Mouse (Mus musculus) monocyte, adult 5-6 weeks (primary cell): ENCODE data around the gene Nptx1. TPM values are rescaled to one million over a fixed set of nuclear protein-coding genes. Genes with fewer than 3 reads are reported as not detected.

ENCODE experiments used
- ATAC-seq: fragments of 153-309, 156-312 bp; replicated peaks from 2 replicates; pipeline ENCODE4 v1.8.0; 2017; ENCODE audit warnings: mild to moderate bottlenecking; ENCODE audit not compliant: low TSS enrichment, insufficient number of reproducible peaks, severe bottlenecking, poor library complexity, low FRiP score
- total RNA-seq: library from RNA; stranded (forward); fragments of 200-1000, 200-491, 200-594 nt; gene quantifications from 3 replicates; pipeline ENCODE4 v1.2.3, GENCODE M21; 2017

Nptx1 gene
- total RNA-seq, 1 experiment from 2014 or later, result 0.29 TPM

- no peak for ATAC-seq
These were observed 13.8 kb downstream of the Nptx1 start for GRCm38 (mm10) chr11:119533745-119534144.

GRCm38 (mm10) chr11:119532460-119532859 lies 15.1 kb downstream of the Nptx1 start:
- ATAC-seq, result no peak

DNA sequence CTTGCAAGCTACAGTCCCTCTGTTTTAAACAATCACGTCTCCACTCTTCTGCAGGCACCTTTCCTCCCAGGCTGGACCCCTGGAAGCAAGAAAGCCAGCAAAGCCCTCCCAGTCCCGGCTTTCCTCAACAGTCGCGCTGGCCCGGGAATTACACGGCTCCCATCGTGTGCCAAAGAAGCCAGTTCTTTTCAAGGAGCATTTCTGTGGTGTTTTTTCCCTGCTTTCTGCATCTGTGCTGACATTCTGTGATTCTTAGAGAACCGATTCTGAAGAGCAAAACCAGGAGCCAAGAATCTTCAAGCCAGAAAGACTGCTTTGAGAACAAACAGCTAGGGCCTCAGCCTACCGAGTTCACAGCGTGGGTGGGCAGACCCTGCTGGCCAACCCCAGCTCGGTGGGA lies 18.6 kb downstream of the Nptx1 start:
- no peak for ATAC-seq

- ATAC-seq, result no peak
These were observed 21.2 kb downstream of the Nptx1 start for GRCm38 (mm10) chr11:119526068-119526966.

- ATAC-seq, result peak; percentile 85
These were observed 23.0 kb downstream of the Nptx1 start for GRCm38 (mm10) chr11:119524545-119524949.

- no peak for ATAC-seq
These were observed 24.2 kb downstream of the Nptx1 start for GRCm38 (mm10) chr11:119523392-119523791.

GRCm38 (mm10) chr11:119522779-119523178 lies 24.8 kb downstream of the Nptx1 start:
- no peak for ATAC-seq

DNA sequence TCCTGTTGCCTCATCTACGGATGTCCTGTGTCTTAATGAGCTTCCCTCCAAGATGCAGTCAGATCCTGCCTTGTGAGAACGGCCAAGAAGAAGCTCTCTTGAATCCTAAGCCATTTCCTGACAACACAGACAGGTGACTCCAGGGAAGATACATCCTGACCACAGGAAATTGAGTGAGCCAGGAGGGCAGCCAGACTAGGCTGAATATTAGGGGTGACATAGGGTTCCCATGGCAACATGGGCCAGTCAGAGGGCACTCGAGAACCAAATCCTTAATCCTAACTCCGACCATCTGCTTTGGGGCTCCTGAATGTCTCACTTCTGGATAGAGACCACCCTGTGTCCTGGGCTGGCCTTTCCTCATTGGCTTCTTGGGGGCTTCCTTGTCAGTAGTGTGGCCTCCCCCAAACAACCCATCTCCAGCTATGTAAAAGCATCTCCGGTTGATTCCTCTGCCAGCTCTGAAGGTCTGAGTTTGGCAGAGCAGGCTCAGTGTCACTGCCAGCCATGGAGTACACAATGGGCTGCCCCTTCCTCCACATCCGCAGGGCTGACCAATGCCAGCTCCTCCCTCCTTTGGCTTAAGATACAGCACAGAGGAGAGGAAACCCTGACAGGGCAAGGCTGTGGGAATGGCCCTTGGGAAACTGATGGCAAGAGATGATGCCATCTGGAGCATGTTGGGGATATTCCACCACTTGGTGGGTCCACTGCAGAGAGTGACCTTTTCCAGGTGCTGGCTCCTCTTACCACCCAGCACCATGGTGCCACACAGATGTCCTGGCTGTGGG lies 25.4 kb downstream of the Nptx1 start:
- ATAC-seq, result no peak

GRCm38 (mm10) chr11:119520713-119521063 lies 26.9 kb downstream of the Nptx1 start:
- no peak for ATAC-seq

DNA sequence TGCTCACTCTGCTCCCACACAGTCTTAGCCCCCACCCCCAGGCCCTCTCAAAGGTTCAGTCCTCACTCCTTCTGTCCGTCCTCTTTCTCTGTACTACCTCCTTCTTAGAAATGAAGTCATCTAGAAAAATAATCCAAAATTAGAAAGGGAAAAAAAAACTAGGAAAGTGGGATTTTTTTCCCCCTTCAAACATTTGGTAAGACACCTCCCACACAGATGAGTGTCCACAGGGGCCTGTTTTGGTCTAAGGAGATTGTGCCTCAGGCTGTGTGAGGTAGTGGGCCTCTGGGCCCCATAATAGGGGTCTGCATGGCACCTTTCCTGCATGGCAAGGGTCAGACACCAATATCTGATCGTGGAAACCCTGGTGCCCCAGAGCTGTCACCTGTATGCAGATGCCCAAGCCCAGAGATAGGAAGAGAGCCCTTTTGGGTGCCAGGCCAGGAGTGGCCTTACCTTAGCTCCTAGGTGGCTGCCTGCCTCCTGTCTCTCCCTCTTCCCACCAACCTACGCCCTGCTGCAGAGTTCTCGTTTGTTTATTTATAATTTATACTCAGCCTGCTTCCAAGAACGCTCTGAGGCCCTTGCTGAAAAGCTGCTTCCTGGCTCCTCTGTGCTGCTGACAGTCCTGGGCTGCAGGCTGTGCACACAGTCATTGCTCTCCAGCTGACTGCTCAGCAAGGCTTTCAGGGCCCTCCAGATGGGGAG lies 27.4 kb downstream of the Nptx1 start:
- ATAC-seq, result no peak

GRCm38 (mm10) chr11:119519387-119519786 lies 28.2 kb downstream of the Nptx1 start:
- ATAC-seq, result no peak

DNA sequence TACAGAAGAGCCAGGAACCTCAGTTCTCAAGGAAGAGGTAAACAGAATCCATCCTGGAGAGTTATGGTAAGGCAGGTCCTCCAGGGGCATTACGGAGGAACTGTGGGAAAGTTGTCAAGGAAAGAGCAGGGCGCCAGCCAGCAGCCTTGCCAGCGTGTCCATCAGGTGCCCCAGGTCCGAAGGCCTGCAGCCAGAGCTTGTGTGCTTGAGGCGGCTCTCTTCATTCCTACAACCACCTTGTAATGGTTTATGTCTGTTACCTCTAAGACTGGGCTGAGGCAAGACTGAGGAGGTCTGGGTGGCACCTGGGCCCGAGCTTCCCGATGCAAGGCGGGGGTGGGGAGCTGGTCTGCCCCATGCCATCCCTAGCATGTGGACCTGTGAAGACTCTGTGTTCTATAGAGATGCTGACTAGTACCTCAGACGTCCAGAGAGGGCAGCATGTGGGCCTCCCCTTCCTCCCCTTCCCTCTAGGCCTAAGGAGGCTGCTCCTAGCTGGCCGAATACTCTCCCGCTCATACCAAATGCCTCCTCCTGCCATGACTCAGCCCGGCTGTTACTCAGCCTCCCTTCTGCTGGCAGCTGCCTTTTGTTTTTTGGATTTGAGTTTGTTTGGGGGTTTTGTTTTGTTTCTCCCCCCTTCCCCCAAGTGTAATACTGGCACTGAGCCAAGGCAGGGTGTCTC lies 30.7 kb downstream of the Nptx1 start:
- no peak for ATAC-seq

DNA sequence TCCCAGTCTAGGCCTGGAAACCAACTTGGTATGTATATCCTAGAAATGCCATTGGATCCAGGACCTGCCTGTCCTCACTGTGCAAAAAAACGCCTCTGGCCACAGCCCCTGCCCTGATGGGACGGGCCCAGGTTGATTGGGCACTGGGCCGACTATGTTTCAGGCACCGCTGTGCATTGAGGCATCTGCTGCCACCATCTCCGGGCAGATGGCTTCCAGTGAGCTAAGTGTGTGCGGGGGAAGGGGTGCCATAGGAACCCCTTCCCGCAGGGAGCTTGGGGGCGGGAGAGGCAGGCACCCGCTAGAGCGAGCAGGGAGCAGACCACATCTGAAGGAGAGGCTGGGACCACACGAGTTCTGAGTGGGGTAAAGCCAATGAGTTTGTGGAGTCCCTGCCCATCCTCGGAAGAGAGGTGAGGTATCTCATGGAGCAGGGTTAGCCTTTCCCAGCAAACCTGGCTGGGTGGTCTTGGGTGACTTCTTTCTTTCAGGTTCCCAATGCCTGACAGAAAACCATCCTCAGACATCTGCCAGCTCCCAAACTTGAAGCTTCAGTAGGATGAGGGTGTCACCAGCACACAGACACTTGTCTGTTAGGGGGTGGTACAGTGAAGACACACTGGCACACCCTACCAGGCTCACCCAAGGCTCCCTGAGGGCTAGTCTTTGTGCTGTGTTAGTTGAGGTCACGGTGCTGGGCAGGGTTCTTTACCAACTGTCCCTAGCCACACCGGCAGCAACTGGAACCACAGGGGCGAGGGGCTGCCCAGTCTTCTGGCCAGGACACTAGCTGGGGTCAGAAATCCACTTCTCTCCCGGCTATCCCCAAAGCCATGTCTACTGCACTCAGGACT lies 31.5 kb downstream of the Nptx1 start:
- ATAC-seq, result no peak

- no peak for ATAC-seq
These were observed 32.5 kb downstream of the Nptx1 start for GRCm38 (mm10) chr11:119514967-119515636.

DNA sequence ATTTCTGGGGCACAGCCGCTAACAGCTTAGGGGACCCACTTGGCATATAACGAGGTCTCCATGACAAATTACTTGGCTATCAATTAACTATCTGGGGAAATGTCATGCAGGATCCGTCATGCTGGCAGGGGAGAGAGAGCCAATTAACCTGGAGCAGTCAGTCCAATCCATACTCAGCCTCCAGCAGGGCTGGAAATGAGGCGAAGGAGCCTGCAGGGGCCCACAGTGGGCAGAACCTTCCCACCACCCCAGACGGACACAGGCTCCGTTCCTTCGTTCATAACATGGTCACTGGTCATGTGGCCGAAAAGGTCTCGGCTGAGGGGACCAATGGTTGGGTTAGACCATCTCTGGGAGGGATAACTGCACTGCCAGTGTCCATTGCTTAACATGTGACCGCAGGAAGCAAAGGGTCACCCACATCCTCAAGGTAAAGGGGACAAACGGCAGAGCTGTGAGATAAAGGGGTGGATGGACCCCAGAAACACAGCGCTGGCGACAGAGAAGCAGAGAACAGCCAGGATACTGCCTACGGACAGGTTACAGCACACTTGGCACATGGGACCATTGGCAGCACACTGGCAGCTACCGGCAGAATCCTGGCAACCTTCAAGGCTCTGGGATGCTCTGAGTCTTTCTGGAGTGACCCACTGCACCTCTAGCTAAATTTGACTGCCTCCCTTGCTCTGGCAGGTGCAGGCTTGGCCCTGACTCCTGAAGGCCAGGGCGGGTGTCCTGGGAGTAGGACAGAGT lies 33.3 kb downstream of the Nptx1 start:
- ATAC-seq, result no peak

- no peak for ATAC-seq
These were observed 34.4 kb downstream of the Nptx1 start for GRCm38 (mm10) chr11:119513038-119513659.
